Mouse (Mus musculus) ZHBTc4 (cell line): ENCODE data around the gene Selenok.

Experiments used
- DNase-seq: peaks from one replicate; pipeline ENCODE4 v3.0.0-alpha.2; 2011; ENCODE audit warnings: low read depth, low spot score

Selenok gene

DNA sequence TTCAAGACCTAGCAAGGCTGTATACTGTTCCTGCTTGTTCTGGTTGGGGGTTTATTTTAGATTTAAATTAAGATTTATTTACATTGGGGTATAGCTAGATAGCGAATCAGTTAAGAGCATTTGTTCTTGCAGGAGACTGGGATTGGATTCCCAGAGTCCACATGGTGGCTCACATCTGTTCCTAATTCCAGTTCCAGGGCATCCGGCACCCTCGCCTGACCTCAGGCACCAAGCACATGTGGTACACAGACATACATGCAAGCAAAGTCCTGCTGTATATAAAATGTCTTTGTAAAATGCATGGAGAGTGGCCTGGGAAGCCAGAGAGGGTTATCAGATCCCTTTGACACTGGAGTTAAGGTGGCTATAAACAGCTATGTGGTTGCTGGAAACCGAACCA, 26.9 kb downstream of the Selenok start:
- DNase-seq, result no peak

DNA sequence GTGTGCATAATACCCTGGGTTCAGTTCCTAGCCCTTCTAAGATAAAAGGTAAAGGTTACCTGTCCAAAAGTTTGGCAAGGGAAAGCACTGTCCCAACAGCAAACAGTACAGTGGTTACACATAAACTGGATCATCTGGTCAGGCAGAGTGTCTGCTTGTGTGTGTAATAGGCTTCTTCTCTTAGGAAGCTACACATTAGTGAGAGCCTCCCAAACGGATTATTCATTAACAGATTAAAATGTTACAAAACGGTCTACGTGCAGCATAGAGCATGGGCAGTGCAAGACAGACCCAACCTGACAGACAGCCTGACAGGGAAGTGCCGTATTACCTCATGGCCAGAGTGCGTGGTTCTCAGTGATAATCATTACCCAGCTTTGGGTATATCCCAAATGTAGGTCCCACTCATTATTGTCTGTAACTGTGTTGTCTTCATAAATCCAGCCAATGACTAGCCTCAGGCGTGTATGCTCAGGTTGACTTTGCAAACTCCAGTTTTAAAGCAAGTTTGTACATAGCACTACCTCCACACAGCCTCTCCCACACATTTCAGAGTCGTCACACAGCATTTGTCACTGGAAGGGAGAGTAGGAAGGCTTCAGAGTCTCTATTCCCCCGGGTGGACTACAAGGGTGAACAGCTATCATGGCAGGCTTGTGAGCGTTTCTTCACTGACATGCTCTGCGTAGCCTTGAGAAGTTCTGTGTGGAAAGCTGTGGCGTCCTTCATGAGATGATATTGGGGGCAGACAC, 28.1 kb downstream of the Selenok start:
- no peak for DNase-seq

DNA sequence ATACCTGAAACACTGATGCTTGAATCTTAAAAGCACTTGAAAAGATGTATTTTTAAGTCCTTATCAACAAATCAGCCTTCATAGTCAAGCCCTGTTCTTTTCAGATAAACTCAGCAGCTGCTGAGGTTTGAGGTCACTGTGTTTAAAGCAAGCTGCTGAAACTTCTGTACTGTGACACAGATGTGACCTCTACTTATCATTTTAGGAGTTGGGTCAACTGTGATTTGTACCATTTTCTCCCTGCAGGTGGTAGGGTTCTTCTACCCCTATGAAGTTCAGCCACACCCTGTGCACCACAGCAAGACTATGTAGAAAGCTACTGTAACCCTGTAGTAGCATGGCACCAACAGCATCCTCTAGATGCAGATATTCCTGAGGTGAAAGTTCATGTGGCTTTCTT, 29.2 kb downstream of the Selenok start:
- DNase-seq, result no peak

DNA sequence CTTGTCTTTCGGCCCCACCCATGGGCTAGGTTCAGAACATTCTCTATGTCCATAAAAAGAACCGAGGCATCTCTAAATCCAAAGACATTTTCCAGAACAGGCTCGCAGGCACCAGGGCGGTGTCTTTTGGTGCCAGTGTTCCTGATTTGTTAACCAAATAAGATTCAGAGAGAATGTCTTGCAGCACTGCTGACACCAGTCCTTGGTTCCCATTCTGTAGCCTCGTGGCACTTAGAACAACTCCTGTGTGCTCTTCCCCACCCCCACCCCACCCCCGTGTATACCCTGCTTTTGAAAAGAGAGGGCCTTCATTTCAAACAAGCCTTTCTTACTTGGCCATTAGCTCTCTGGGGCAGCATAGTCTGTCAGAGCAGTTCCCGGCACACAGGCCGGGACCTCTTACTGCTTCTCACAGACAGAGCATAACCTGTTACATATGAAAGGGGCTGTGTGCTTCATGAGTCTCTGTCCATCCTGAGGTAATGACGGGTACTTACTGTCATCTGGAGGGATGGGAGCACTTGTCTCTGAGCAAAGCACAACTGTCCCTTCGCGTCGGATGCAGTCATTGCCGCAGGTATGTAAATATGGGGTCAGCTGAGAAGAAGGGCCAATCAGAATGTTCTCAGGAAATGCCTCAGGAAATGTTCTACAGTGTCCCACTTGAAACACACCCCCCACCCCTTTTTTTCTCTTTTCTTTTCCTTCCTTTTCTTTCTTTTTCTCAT, 30.8 kb downstream of the Selenok start:
- DNase-seq, result peak; percentile 25

DNA sequence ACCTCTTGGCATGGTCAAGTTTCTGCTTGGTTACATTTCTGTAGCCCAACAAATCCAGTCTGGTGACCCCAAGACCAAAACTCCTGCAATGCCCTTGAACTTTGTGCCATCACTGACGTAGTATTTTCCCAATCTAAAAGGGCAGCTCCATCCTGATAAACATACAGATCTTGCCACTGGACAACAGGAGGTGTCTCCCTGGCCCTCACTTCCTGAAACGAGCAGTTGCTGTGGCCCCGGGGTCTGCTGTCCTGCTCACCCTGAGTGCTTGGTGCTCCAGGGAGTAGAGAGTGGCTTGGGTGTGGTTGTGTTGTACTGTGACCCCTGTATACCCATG, 31.3 kb downstream of the Selenok start:
- DNase-seq, result no peak

DNA sequence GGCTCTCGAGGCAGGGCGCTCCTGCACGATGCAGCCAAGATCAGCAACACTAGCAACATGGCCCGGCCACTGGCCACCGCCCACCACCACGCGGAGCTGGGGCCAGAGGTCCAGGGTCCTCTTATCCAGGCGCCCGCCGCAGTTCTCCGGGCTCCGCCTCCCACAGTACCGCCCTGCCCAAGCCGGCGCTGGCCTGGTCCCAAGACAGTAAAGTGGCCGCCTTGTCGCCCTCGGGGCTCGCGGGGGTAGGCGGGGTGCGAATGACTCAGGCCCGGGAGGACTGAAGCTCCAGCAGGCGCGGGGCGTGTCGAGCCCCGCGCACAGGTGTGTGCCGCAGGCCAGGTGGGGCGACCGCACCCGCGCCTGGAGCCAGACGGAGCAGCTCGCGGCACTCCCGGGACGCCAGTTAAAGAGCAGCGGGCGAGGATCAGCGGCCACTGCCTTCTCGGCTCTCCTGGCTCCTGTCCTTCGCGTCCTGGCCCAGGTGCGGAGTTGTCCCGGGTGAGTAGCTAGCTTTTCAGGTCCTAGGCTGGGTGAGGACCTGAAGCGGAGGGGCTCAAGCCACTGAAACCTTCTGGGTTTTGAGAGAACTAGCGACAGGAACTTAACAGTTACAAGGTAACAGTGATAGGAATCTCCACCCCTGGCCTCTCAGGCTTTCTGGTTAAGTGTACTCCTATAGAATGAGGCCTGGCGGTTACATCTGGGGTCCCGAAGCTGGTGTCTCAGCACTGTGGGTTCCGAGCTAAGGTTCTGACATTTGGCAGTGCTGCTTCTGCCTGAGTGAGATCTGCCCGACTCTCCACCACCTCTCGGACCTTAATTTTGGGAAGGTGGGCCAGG, 40.8 kb downstream of the Selenok start, which contains the start of the genes Il17rb and Chdh:
Il17rb (minus strand) TSS at position 164 of the 843 bp plus-strand sequence.
Chdh (plus strand) TSS at position 291 of the 843 bp plus-strand sequence.
- peak; percentile 45 for DNase-seq

DNA sequence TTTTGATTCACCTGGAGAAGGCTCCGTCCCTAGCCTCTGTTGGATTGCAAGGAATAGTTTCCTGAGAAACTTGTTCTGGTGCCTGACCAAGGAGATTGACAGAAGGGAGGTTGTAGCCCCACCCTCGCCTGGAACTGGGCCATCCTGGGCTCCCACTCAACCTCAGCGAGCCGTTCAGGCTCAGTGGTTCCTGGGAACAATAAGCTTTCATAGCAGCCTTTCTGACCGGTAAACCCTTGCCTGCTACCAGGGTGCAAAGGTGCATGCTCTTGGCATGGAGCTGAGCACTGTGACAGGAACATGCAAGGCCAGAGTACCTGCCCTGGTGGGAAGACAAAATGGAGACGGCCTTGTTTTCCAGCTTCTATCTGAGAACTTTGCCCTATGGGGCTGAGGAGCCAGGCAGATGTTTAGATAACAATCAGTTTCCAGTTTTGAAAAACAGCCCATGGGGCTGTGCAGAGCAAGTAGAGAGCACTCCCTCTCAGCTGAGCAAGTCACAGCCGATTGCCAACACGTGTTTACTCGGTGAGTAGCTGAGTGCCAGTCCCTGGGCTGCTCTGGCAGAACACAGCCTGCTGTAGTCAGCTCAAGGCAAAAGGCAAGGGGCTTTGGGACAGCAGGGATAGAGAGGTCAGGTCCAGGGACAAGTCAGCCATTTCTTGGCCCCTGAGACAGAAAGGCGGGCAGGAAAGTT, 41.9 kb downstream of the Selenok start:
- DNase-seq, result no peak

DNA sequence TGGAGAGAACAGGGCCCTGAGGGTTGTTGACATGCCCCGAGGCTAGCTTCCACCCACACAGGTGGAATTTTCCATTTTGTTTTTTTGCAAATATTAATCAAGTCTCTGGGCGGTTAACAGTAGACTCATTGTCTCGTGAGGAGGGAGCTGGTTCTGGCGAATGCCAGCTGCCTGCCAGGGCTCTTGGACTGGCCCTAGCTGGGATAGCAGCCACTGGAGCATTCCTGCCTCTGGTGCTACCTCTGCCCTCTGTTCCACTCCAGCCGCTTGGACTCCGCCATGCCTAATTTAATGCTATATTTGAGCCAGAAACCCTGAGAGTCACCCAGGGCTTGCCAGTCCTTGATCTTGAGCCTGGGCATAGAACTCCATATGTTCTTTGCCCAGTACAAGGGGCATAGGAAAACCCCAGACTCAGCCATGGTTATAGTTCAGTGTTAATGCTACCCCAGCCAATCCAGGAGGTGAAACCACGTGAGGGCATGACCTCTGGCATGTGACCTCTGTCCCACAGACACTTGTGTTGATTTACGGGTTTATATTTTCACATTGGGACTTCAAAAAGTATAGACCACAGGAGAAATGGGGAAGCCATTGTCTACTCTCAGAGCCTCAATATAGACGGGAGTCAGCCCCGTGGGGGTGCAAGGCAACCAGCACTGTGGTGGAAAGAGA, 43.9 kb downstream of the Selenok start:
- DNase-seq, result no peak

DNA sequence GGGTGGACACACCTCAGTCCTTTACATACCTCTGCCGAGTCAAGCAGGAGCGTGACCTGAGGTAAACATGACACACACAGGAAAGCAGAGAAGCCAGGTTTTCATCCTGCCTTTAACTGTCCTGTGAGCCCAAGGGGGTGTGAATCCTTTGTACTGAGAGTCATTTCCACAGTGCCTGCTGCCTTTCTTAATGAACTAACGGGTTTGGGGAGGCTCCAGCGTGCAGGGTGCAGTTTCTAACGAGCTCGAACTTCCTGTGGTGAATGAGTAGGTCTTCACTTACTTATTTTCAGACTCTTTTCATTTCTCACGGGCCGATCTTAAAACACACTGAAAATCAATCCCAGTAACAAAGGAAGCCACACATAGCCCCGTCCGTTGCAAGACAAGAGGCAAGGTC, 46.4 kb downstream of the Selenok start:
- DNase-seq, result no peak

DNA sequence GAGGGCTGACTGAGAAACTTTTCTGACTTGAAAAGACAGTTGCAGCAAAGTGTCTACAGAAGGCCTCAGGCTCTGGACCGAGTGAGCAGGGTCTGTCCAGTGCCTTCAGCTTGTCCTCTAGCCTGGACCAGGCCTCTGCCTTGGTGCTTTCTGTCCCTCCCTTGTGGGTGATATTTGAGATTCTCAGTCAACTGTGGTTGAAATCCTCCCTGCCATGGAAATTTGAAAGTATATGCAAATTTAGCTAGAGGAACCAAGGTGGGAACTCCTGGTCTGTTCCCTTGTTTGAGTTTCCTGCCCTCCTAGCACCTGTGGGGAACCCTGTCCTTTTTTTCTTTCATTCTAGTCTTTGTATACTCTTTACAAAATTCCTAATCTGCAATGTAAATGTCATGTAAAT, 46.9 kb downstream of the Selenok start:
- no peak for DNase-seq

DNA sequence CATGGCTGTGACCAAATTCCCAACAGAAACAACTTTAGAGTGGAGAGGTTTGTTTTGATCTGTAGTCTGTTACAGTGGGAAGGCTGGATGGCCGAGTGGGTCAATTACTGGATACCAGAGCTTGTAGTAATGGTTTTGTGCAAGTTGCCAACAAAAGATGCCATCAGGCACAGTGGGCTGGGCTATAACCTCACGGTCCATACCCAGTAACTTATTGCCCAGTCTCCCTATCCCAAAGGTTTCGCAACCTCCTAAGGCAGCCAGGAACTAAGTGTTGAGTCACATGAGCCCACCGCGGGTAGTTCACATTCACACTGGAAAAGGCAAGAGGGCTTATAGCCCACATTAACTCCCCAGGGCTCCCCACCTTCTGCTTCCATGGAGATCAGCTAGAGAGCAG, 48.6 kb downstream of the Selenok start:
- no peak for DNase-seq

DNA sequence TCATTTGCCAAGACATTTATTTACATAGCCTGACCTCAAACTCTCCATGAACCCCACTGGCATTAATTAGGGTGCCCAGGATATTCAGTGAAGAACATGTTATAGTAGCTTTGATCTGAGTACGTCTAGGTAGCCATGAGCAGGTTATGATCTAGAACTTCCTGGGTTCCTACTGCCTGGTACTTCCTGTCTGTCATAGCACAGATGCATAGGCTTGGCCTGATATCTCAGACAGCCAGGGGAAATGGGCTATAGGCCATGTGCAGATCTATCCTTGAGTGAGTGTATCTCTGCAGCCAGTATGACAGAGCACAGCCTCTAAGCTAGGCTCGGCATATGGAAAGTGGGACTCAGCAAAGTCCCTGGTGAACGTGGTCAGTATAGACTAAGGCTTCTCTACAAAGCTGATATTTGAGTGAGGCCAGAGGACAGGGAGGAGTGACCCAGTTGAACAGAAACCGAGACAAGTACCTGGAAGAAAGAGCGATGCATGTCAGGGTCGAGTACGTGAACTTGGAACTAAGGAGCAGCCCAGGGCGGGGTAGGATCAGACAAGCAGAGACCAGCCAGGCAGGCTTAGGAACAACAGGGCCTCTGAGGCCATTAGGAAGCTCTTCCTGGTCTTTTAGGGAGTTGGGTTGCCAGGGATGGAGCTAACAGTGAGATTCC, 49.8 kb downstream of the Selenok start:
- DNase-seq, result no peak

DNA sequence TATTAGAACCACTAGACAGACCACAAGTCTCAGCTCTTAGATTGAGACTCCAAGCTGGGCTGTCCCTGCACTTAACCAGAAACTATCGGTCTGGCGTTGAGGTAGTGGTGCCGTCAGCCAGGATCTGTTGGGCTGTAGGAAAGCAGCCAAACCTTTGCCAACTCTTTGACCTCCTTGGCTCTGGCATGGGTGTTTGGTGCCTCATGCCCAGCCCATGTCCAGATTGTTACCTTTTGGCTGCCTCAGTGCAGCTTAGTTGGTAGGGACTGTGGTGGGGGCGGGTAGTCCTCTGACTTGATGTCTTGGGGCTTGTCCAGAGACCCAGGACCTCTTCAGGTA, 50.3 kb downstream of the Selenok start:
- DNase-seq, result no peak

DNA sequence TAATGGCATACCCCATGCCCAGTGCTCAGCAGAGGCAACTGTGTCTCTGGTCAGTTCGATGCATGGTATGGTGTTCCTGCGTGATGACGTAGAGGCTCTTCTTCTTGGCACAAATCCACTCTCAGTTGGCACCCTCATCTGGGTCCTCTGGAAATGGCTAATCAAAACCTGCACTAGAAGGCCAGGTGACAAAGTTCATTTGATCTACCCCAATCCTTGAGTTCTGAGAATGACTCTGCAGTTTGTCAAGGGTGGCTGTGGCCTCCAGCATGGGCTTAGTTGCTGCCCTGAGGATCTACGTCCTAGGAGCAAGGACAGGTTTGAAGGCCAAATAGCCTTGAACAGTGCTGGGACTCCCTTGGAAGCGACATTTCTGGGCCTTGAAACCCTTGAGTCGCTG, 50.7 kb downstream of the Selenok start:
- no peak for DNase-seq

DNA sequence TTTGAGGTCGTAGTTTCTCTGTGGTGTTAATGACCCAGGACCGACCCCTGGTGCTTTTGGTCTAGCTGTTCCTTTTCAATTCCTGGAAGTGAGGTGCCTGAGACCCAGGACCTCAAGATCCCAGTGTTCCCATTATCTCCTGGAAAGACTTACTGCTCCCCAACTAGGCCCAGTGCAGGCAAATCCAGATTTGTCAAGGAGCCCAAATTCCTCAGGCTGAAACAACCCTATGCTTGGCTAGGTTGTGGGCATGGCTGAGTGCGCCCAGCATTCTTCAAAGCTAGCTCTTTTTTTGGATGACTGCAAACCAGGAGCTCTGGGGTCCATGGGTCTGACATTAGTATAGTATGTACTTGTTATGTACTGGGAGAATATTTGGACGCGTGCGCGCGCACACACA, 51.3 kb downstream of the Selenok start:
- DNase-seq, result no peak

DNA sequence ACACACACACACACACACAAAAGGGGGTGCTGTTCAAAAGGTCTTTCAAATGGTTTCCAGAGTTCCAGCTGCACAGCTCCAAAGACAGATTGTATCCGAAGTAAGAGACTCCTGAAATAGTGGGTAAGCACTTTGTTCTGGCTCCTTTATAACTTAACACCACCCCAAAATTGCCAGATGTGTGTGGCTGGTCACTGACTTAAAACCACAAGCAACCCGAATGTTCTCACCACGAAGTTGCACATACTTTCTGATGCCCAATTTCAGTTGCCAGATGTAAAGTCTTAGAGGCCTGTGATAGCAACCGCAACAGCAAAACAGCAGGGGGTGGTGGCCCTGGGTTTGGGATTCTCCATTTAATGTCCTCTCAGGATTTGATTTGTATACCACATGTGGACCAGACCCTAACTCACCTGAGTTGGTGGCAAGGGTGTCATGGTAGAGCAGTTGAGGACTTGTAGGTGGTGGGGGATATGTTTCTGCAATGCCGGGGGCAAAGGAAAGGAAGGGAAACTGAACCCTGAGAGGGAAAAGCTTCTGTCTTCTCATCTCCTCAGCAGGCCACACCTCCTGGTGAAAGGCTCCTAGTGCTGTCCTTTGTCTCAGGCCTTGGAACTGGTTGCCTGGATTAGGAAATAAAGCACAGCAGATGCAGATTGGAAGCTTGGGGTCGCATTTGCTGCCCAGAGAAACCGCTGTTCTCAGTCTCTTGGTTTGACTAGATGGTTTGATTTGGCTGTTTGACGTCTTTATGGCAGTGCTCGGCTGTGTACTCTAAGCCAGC, 51.9 kb downstream of the Selenok start:
- no peak for DNase-seq

DNA sequence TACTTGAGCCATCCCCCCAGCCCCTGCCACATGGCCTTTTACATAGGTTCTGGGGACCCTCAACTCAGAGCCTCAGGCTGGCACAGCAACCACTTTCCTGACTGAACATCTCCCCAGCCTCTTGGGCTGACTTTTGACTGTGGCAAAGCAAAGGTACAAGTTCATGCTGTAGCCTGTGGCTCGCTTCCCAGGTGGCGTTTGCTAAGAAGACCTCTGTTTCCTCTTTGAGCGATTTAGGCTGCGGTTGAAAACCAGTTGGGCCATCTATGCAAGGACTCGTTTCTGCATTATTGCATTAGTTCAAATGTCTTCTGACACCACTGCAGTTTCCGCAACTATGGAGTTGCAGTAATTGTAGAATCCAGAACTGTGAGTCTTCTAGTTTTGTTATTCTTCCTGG, 54.4 kb downstream of the Selenok start:
- DNase-seq, result no peak

DNA sequence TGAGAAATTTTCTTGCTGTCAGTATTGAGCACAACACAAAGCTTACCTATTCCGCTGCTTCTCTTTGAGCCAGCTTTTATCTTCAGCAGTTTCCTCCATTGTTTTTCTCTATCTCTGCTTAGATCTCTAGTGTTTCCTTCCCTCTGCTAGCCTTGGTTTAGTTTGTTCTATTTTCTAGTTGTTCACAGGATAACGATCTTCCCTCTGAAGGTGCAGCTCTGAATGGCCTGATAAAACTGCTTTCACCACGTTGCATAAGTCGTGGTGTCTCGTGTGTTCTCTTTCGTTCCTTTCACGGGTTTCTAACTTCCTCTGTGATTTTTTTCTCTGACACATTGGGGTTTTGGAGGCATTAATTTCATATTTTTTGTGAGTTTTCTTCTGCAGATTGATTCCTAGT, 56.3 kb downstream of the Selenok start:
- no peak for DNase-seq
